Mouse (Mus musculus) heart, adult 18-20 months (tissue): ENCODE measurements at regions not wholly inside any gene's neighbourhood (a gene's known extent, or its start where the extent isn't known, plus 50 kb on each side); places are given as distances from the start of the nearest gene placed in this dataset.
A peak's percentile ranks its signal among the peaks of the same experiment; 100 is the strongest.

Source experiments
- DNase-seq, 2 experiments: peaks; one replicate each; pipeline ENCODE4 v3.0.0; 2021 to 2022; ENCODE audit warnings: mixed read lengths in 1 of 2

GRCm38 (mm10) chr11:39733434-39734076 is 961.4 kb downstream of the Mat2b start:
- DNase-seq: no peak

DNA sequence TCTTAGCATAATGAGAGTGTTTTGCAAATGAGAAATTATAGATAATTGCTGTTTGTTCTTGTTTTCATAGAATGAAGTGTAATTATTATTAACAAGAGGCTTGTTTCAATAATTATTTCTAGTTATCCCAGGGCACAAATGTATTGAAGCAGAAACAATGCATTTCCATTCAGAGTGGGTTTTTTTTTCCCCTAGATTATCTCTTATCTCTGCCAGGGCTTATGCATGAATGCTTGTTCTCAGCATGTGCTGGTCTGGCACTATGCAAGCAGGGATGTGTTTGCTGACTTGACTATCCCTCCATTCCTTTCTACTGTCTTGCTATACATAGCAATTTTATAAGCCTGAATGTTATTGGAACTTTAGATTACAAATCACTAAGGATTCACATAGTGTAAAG is 971.4 kb downstream of the Mat2b start:
- DNase-seq: no peak

GRCm38 (mm10) chr11:39678521-39678920 is 1016.5 kb downstream of the Mat2b start:
- no peak for DNase-seq

DNA sequence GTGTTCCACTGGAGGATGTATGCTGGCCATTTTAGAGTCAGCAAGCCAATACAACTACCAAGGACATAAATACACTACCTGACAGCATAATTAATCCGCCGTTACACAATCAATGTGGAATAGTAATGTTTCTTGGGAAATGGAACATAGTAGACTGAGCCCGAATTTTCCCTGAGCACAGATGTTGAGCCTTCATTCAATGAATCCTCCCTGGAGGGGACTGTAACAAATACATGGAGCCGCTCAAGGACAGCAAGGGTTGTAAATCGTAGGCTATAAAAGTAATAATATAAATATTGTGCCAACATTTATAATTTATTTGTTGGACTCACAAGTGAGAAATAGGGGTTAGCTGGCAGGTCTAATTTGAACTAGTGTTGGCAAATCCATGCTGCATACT is 1041.4 kb downstream of the Mat2b start:
- no peak for DNase-seq

GRCm38 (mm10) chr11:39619356-39619755 is 1075.6 kb downstream of the Mat2b start:
- DNase-seq: no peak

DNA sequence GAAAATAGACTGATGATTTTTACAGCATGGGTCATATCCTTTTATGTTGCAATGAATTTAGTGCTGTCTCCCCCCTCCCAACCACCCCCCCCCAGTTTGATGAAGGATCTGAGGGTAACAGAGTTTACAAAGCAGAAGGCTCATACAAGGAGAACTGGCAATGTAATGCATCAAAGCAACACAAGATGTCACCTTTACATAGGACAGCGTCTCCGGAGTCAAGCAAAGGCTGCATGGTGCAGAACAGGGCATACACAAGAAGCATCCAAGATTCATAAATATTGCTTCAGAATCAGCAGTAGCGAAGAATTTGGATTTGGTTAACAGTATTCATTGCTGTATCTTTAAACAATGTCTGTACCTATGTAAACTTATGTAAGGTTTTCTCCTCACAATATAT is 1079.2 kb downstream of the Mat2b start:
- no peak for DNase-seq

- DNase-seq: no peak
Observed at GRCm38 (mm10) chr11:39596479-39596878, 1098.5 kb downstream of the Mat2b start.

- DNase-seq: peak in 1 of 2 experiments; percentile 39
Observed at GRCm38 (mm10) chr11:39588641-39589385, 1106.2 kb downstream of the Mat2b start.

DNA sequence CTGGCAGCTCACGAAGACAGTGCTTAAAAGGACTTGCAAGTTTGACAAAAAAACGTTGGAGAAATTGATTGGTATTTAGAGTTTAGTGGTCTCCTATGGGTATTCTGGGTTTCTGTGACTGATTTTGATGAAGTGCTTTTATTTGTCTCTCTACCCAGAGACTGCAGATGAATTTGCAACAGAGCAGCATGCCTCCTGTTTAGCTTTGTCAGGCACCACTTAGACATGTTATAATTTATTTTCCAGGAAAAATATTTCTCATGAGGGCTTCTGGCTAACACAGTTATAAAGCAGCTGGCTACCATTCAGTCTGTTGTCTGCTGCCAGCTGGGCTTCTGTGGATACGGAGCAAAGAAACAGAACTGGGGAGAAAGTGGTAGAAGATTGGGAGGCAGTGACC is 1136.7 kb downstream of the Mat2b start:
- no peak for DNase-seq

DNA sequence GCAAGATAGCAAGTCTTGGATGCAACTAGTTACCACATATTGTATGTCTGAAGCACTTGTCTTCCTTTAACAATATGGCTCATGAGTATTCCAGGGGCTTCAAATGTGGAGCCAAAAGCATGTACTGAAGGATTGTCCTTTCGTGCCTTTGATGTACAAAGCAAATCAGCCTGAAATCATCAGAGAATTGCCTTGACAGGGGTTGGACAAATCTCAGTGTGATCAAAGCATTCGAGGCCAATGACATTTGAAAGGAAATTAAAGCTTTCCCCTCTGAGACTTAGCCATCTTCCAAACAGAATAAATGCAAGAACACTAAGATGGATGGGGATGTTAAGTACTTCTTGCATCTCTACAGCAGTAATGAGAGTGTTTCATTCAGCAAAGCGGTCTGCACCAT is 1144.9 kb downstream of the Mat2b start:
- DNase-seq: no peak

DNA sequence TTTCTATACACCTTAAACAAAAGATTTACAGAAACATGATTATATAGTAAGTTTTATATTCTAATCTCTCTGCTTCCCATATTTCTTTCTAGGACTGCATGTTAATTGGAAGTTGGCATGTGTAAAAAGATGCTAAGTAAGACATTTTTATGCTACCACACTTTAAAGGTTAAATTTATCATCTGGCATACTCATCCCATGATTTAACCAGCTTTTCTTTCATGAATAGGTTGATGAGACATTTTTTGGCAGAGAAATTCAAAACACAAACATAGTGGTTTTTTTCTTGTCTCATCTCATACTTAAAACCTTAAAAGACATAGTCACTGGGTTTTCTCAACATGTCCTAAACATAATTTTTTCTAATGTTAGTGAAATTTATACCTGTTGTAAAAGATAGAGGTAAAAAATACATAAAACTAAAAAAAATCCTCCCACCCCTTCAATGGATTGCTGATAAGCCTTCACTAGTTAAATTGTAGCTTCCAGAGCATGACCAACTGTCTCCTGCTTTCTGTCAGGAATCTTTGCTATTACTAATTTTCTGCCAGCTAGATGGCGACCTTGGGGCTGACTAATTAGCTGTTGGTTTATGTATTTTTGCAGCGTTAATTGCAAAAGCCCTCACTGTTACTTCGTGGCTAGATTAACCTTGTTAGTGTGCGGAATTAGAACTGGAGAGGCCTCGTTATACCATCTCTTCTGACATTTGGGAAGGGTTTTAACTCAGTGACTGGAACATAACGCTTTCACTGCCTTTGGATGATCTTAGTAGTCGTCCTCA is 1169.9 kb downstream of the Mat2b start:
- no peak for DNase-seq

DNA sequence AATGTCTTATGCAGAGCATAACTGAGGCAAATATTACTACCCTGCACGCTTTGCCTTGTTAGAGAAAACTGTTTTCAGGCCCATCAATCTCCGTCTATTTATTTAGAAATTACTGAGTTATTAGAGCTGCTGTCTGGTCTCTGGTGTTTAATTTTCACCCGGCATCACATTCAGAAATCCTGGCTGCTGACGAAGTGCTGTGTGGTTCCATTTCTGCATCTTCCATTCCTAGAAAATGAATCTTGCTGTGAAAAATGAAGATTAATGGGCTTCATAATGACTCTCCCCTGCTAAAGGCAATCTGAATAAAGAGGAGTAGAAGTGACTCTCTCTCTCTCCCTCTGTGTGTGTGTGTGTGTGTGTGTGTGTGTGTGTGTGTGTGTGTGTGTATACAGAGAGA is 1199.8 kb downstream of the Mat2b start:
- DNase-seq: no peak

- DNase-seq: no peak
Observed at GRCm38 (mm10) chr11:39477136-39477535, 1217.9 kb downstream of the Mat2b start.

DNA sequence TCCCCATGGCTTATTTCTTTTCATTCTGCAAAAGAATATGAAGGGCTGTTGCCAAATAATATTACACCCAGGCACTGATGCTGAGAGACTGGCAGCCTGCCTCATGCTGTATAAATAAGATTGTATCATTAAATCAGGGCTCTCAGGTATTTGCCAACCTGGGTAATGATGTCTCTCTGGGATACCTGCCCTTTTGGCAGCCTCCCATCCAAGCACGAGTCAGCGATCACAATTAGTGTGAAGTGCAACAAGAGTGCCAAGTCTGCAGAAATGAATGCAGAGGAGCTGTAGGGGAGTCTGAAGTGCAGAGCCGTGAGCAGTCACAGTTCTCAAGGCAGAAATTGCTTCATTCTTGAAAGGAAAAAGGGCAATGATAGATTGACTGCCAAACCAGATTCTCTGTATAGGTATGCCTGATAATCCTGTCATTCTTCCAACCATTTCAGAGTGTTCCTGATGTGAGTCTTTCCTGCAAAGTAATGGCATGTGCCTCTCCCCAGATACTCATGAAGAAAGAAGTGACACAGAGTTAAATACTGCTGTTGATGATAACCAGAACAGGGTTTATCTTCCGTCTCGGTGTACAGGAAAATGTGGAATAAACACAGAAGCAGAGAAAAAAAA is 1241.6 kb downstream of the Mat2b start:
- DNase-seq: no peak

DNA sequence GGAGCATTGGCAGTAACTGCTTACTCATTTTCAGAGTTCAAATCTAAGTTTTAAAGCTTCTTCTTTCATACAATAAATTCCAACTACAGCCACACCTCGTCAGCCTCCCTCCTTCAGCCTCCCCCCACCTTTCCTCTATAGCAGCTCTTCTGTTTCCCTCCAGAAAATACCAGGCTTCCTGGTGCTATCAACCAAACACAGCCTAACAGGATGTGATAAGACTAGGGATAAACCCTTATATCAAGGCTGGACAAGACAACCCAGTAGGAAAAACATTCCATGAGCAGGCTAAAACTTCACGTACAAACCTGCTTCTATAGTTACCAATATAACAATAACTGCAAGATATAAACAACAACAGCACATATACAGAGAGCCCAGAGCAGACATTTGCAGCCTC is 1248.6 kb downstream of the Mat2b start:
- no peak for DNase-seq

DNA sequence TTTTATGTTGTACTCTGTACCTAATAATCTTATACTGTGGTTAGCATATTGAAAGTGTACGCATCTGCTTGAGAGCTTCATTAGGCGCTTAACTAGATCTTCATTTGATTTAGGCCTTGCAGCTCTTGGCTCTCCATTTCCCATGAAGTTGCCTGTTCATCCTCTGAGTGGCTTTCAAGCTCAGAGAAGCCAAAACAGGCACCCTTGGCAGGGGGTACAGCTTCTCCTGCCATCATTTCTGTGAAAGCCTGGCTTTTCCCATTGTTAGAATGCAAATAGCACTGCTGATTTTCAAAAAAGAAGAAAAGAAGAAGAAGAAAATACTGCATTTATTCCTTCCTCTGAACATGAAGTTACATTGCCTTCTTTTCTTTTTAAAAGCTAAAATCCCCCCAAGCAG is 1283.3 kb downstream of the Mat2b start:
- DNase-seq: no peak

DNA sequence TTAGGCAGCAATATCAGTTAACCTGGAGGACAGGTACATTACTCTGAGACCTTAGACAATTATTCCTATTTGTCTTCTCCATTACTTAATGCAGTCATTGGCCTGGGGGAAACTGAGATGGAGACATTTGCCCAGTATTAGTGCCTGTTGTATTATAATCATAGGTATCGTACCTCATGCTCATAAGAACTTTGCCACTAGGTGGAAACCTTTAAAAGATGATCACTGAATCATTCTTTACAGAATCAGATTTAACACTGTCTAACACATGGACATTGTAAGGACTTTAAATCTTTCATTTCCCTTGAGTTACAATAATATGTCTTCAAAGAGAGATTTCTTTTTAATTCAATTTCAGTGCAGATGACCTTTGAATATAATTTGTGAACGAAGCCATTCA is 1283.8 kb downstream of the Mat2b start:
- no peak for DNase-seq

DNA sequence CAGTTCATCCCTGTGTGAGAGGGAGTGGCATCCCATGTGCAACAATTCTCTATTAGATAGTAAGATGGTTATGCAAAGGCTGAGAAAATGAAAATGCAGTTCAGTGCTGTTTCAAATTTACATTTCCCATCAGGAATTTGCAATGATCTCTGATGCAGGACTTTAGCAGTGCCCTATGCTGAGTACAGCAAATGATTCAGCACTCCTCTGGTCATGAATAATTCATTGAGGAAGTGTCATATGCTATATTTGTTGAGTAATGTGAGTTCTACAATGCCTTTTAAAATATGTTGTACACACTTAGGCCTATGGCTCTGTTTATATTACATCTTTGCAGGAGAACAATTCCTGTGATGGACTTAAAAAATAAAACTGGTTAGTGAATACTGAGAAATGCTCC is 1330.2 kb downstream of the Mat2b start:
- DNase-seq: no peak

DNA sequence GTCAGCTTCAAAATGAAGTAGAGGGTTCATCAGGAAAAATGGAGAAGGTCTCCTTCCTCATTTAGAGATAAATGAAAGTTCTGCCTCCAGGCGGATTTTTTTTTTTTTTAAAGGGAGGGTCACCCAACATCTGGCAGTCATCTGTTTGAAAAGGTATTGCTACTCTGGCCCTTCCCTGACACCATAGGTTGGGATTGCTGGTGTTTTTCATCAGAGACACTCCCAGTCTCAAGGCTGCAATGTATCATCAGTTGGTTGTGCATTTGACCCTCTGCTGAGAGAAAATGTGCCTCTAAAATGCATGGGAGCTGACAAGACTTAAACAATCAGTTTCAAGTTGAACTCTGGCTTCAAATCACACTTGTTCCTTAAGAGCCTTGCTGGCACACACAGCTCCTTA is 1344.4 kb downstream of the Mat2b start:
- no peak for DNase-seq
